Mouse (Mus musculus) left cerebral cortex, adult 11 months (tissue): ENCODE measurements at regions not wholly inside any gene's neighbourhood (a gene's known extent, or its start where the extent isn't known, plus 50 kb on each side); places are given as distances from the start of the nearest gene placed in this dataset.

Source experiments
- DNase-seq: peaks from one replicate; pipeline ENCODE4 v3.0.0; 2022; ENCODE audit warnings: low spot score

- DNase-seq = no peak
Measured at GRCm38 (mm10) chr13:32649982-32650381, 133.8 kb downstream of the Mylk4 start.

- DNase-seq = no peak
Measured at GRCm38 (mm10) chr13:32643030-32643750, 140.6 kb downstream of the Mylk4 start.

GRCm38 (mm10) chr13:32640941-32641340 is 142.8 kb downstream of the Mylk4 start:
- DNase-seq = no peak

DNA sequence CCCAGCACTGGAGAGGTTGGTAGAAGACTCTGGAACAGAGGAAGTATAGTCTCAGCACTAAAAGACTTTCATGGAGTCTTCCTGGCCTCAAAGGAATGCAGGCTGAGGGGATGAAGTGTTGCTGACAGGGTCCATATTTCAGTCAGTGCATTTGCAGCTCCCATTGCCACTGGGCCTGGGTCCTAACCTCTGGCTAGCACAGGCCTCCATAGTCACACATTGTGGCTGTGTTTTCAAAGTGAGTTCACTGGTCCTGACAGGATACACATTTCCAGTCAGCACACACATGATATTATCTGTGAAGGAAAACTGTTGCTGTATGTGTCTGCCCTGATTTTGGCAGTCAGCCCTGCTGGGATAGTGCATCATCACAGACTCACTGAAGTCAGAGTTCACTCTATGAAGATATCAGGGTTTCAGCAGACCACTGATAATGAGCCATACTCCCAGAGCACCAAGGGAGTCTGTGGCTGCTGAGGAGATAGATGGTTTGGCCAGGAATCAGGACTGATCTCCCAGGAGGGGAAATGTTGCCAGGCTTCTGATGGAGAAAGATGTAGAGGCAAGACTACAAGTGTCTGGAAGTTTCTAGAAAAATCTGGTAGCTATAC is 153.5 kb downstream of the Mylk4 start:
- DNase-seq = no peak

- no peak for DNase-seq
Measured at GRCm38 (mm10) chr13:32613916-32614315, 169.8 kb downstream of the Mylk4 start.

DNA sequence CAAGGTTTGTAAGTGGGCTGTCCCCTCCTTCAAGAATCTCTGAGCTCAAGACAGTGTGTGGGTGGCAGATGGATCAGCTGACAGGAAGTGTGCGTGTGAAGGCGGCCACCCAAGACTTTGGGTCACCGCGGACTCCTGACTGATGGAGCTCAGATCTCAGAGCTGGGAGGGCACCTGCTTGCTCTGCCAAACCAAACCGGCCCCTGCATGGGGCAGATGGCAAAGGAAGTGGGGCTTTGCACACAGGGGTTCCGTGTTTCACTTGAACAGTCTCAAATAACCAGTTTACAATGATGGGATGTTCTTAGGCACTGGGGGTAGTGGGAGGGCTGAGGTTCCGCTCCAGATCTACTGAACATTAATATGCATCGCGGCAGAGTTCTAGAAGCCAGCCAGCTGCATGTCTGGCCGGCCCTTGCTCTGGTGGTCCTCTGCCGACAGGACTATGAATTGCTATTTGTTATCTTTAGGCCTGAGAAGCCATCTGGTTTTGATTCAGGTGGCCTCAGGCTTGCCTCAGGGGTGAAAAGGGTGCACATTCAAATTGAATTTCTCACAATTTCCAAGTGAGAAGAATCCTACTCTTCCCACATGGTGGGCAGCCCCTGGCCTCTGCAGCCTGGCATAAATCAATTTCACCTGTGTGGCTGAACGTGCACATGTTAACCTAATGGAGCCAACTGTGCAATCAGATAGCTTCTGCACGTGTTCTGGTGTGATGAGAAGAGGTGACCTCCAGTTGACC is 172.0 kb downstream of the Mylk4 start:
- no peak for DNase-seq

GRCm38 (mm10) chr13:32610970-32611369 is 172.8 kb downstream of the Mylk4 start:
- no peak for DNase-seq

DNA sequence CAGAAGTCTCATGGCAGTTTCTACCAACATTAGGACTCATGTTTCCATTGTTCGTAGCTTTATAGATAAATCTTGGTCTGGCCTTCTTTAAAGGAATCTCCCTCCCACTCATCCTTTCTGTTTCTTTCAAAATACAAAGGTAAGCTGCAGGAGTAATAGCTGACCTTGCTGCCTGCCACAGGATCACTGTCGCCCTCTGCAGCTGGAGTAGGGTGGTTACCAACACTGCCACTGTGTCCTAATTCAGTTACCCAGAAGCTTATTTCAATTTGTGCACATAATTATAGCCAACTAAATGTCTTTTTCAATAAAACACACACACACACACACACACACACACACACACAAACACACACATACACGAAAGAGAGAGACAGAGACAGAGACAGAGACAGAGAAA is 175.3 kb downstream of the Mylk4 start:
- no peak for DNase-seq

DNA sequence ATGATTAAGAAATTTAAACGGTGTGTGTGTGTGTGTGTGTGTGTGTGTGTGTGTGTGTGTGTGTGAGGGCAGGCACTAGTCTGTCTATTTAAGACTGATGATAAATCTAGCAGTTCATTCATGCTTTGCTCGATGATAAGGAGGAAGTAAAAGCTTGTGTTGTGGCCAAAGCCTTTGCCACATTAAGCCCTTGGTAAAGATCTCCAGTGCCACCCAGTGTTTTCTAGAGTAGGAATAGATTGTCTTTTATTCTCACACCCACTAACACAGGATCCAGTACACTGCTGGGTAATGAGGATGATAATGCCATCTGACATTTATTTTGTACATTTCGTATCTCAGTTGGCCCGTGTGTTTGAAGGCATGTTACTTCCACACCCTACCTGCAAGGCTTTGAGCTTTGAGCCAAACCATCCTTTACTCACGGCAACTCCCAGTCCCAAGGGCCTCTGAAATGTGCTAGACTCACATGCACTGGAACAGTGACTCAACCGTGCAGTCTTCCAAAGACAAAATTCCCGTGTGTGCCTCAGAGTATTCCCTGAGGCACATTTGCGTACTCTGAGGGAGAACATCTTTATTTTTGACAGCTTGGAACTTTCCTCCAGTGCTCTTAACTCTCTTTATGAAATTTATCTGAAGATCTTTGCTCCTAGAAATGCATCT is 179.7 kb downstream of the Mylk4 start:
- no peak for DNase-seq

DNA sequence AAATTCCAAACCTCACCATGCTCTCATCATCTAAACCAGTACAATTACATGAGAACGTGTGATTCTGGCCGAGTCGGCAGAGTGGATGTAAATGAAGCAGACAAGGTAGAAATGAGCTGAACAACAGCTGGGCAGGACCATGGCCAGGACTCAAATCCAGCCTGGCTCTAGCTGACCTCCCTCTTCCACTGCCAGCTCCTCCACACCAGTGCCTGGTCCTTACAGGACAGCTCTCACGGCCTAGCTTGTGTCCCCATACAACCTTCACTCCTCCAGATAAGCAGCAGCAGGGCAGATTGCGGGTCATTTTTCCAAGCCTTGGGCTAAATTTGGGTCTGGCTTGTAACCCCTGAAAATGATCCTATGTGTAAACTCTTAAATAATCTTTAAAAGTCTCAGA is 182.4 kb downstream of the Mylk4 start:
- DNase-seq = no peak

- no peak for DNase-seq
Measured at GRCm38 (mm10) chr13:32593611-32594010, 190.1 kb downstream of the Mylk4 start.

DNA sequence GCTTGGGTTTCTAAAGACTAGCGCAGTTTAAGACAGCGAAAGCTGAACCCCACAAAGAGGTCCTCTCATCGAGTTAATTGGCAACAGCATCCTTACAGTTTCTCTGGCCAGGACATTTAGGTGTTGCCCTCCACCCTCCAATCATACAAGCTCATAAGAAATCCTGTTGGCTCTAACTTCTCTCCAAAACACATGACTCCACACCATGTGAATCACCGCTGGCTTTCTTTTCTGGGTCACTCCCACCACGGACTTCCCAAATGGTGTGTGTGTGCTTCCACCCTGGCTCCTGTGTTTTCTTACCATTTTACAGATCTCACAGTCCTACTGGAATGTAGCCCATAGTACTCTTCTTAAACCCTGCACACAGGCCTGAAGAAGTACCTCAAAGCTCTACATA is 190.6 kb downstream of the Mylk4 start:
- DNase-seq = no peak

DNA sequence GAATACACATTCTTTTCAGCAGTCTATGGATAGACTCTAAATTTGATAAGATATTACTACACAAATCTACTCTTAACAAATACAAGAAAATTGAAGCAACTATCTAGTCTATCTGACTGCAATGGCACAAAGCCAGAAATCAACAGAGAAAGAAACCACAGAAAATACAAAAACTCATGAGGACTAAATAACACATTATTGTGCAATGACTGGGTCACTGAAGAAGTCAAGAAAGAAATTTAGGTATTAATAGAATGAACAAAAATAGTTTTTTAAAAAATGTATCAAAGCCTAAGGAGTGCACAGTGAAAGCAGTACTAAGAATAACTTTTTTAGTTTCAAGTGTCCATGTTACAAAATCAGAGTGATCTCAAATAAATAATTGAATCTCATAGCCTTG is 202.2 kb downstream of the Mylk4 start:
- no peak for DNase-seq

DNA sequence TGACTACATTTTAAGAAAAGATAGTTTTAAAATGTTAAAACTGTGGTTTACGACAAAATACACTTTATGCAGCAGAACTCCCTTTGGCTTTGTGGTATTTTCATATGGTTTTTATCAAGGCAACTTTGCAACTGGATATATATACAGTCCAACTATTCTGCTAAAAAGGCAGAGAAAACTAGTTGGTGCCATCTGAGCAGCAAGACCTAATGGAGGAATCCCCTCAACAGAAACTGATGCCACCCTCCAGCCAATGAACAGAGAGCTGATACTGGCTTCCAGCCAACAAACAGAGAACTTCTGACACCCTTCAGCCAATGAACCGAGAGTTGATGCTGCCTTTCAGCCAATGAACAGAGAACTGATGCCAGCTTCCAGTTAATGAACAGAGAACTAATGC is 215.9 kb downstream of the Mylk4 start:
- DNase-seq = no peak

DNA sequence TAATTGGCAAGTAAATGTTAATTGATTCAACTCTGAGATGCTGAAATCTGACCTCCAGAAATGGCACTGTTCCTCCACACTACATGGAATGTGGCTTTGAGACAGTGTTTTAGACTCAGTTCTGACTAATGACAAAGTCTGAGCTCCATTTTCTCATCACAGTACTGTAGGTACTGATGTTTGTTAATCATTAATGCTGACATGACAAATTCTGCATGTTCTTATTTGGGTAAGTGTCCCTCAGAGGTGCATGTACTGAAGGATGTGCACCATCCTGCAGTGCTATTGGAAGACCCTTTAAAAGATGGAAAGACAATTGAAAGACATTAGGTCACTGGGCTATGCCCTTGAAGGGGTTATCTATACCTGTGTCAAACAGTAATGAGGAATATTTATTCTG is 222.1 kb upstream of the Gmds start:
- no peak for DNase-seq

- DNase-seq = no peak
Measured at GRCm38 (mm10) chr13:32556396-32556795, 217.9 kb upstream of the Gmds start.

GRCm38 (mm10) chr13:32555064-32555463 is 216.5 kb upstream of the Gmds start:
- no peak for DNase-seq

GRCm38 (mm10) chr13:32554601-32555000 is 216.1 kb upstream of the Gmds start:
- DNase-seq = no peak

- no peak for DNase-seq
Measured at GRCm38 (mm10) chr13:32553136-32553535, 214.6 kb upstream of the Gmds start.

DNA sequence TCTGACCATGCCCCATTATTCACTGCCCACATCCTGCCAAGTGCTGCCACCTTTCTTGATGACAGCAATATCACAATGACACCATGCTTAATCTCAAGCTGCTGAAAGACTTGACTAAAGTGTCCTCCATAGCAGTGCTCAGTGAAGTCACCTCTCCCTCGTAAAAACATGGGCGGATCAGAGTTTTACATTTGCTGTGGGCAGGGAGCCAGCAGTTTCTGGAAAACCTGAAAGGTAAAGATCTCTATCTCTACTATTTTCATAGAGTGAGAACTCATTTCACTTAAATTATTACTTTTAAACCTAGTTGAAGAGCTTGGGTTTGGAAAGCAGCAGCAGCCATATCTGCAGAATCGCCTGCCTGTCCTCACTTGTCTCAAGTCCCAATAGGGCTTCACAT is 211.6 kb upstream of the Gmds start:
- no peak for DNase-seq

GRCm38 (mm10) chr13:32547126-32547525 is 208.6 kb upstream of the Gmds start:
- DNase-seq = no peak

DNA sequence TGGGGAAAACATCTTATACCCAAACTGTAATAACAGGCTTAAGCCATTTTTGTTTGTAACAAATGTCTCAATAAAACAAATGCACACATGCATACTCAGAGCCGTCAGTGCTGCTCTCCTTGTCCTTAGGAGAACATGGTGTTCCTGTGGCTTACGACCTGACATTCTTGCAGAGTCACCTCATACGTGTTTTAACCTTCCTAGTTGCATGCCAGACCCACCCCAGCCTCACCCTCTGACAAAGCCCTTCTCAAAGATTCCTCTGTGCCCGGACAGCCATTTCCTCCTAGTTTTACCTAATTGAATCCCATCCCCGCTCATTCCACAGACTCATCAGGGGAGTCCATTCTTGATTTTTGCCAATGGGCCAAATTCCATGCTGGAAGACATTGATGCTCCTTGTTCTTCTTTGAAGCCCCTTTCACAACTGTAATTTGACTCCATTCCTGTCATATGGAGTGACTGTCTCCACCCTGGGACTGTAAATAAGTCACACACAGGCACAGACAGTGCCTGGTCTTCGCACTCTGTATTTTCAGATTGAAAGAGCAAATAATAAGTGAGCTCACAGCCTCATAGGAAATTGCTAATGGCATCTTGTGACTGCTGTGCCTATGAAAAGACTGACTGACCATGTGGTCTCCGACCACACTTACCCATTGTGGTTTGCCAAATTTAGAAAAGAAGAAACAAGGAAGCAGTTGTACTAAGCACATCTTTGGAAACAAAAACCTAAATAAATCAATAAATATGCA is 206.6 kb upstream of the Gmds start:
- DNase-seq = peak; percentile 1
